Mouse (Mus musculus) gastrocnemius, adult 8-10 months (tissue): Measurements from ENCODE around the gene Ttll13. TPM values are rescaled to one million over a fixed set of nuclear protein-coding genes. Genes with fewer than 3 reads are reported as not detected.
A peak's percentile ranks its signal among the peaks of the same experiment; 100 is the strongest.

ENCODE experiments used
- DNase-seq, 2 experiments: peaks; one replicate each; pipeline ENCODE4 v3.0.0; 2022; ENCODE audit warnings: low spot score in 2 of 2
- total RNA-seq, 4 experiments: library from RNA; stranded (reverse); gene quantifications; 2 replicates each; pipeline ENCODE4 v1.2.4; 2022

Gene Ttll13
- total RNA-seq = under 1 TPM in 2 of 4 experiments, not detected in 2; 0.20 to 0.48 TPM

DNA sequence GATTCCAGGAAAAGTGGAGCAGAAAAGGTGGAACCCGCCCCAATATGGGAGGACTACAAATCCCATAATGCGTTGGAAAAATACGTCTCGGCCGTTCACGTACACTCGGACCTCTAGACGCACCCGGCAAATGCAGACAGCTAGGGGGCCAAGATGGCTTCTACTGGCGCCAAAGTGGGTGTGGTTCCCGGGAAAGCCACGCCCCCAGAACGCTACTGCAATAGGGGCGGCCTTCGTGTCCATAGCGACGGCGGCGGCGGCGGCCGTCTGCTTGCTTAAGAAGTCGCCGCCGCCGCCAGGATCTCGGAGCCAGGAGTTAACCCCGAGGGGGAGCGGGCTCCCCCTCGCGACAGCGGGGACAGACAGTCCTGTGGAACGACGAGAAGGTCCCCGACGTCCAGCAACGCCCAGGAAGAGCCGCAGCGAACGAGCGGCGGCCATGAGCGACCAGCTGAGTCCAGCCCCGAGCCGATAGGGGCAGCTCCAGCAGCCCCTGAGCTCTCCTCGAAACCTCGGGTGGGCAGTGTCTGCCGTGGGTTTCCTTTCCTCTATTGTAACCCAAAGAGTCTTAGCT lies at the start of gene Ttll13:
Gene Ttll13 (plus strand): TSS at position 229 of the 574 bp plus-strand sequence.
- DNase-seq = peak; percentile 93 to 94

DNA sequence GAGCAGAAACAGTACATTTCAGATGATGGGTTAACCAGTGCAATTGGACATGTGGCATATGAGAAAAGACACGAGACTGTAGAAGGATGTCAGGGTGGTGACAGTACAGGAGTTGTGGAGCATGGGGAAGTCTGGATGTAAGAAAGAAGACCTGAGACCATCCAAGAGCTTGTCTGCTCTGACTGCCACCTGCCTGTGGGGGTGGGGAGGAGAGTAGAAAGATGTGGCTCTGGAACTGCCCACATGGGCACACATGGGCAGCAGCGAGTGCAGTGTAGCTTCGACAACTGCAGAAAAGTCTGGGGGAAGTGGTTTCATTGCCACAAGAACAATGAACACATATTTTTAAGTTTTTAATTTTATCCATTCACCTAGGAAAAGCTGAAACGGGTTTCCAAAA lies 48.8 kb upstream of the Ttll13 start:
- no peak for DNase-seq

- DNase-seq = peak; percentile 56 to 69
Measured at GRCm38 (mm10) chr7:80197941-80198778, 48.0 kb upstream of the Ttll13 start.

GRCm38 (mm10) chr7:80198863-80199262 lies 47.3 kb upstream of the Ttll13 start:
- no peak for DNase-seq

- no peak for DNase-seq
Measured at GRCm38 (mm10) chr7:80199286-80199685, 46.9 kb upstream of the Ttll13 start.

DNA sequence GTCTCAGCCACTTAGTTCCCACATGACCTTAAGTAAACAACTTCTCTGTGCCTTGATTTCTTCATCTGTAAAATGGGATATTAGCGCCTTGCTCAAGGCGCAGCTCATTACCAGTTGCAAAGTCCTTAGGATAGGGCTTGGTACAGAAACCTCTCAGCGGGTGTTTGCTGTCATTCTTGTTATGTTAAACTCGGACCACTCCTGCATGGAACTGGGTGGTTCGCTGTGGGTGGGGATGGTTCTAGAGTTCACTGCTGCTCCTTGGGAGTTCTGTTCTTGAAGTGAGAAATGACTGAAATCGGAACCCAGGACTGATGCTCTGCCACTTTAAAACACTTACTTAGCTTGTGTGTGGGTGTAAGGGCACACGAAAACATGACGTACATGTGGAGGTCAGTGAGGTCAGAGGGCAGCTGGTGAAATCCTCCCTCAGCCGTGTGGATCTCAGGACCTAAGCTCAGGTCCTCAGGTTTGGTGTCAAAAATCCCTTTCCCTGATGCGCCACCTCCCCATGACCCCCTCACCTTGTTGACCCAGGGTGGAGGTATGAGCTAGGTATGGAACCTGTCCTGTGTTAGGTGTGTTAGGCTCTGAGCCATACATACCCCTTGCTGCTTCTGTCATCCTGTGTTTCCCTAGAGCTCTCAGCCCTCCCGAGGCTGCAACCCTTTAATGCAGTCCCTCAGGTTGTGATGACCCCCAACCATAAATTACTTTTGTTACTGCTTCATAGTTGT lies 46.2 kb upstream of the Ttll13 start:
- no peak for DNase-seq

- DNase-seq = no peak
Measured at GRCm38 (mm10) chr7:80200588-80200945, 45.6 kb upstream of the Ttll13 start.

- no peak for DNase-seq
Measured at GRCm38 (mm10) chr7:80200963-80201539, 45.1 kb upstream of the Ttll13 start.

- DNase-seq = no peak
Measured at GRCm38 (mm10) chr7:80201888-80202540, 44.2 kb upstream of the Ttll13 start.

- DNase-seq = no peak
Measured at GRCm38 (mm10) chr7:80202961-80203360, 43.2 kb upstream of the Ttll13 start.

DNA sequence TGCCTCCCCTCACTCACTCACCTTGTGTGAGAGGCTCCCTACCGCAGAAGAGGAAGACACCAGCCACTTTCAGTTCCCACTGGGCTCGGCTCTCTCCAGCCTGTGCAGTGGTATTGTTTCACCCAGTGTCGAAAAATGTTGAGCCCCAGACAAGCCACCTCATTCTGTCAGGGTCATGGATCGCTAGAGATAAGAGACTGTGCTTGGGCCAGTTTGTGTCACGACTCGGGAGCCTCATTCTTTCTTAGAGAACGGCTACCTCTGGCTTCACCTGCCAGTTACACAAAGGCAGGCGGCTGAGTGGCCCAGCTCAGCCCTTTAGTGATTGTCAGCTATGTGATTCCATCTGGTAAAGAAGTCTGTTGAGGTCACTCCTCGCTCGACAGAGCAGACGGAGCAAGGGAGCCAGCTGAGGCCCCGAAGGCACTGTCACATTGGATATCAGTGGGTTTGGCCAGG lies 42.5 kb upstream of the Ttll13 start:
- no peak for DNase-seq

GRCm38 (mm10) chr7:80204362-80204761 lies 41.8 kb upstream of the Ttll13 start:
- no peak for DNase-seq

DNA sequence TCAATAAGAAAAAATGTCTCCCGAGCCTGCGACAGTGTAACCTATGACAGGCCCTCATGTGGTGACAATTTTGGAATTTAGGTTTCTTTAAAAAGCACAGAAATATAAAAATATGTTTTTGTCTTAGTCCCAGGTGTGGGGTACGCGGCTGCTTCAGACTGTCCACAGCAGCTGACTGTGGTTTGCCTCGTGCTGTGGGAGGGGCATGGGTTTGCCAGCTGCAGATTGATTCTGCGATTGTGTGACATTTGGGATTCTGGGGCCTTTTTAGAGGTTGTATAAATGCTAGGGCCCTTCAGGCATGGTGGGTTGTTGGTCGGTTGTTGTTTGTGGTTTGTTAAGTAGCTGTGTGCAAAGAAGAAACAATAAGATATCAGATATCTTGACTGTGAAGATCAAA lies 41.2 kb upstream of the Ttll13 start:
- DNase-seq = no peak

DNA sequence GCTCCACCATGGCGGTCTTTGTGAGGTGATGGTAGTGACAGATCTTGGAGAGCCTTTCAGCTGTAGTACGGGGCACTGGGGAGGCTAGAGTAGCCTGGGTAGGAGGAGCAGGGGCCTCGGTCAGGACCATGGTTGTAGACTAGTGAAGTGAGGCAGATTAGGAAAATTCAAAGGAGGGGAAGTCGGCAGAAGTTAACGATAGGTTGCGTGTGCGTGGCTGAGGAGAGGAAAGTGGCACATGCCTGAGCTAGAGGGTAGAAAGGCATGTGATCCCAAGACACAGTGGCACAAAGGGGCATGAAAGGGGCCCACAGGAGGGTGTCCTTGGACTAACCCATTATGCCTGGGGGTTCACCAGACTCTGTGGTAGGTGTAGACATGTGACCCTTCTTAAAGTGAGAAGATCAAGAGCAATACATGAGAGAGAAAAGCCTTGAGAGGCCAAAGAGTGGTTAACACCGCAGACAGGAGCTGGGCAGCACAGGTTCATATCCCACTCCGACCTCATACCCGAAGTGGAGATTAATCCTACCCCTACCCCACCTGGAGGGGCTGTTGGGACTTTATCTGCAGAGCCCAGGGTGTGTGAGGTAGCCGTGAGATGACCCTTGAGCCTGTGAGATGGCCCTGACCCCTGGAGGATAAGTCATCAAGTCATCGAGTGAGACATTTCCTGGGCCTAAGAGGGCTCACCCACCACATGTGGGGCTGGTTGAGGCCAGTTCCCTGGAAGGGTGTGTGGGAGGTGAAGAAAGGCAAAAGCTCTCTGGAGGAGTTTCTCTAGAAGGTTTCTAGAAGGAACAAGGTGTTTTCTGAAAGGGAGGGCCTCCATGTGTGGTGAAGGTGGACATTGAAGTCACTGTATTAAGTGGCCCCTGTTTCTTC lies 40.2 kb upstream of the Ttll13 start:
- DNase-seq = no peak

DNA sequence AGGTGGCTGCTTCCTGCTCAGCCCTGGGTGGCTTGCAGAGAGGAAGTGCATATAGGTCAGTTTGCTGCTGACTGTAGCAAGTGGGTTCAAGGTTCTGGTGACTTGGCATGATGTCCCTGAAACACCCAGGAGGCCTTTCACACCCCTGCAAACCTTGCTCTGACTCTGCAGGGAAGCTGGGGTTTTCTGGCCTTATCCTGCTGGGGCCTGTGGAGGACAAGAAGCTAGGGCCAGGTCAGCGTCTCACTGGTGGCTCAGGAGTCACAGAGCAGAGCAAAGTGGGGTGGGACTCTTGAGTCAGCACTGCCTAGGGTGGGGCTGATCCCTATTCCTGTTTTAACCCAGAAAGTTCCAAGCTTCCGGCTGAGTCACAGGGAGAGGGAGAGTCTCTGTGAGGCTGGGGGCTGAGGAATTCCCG lies 38.9 kb upstream of the Ttll13 start:
- DNase-seq = no peak

DNA sequence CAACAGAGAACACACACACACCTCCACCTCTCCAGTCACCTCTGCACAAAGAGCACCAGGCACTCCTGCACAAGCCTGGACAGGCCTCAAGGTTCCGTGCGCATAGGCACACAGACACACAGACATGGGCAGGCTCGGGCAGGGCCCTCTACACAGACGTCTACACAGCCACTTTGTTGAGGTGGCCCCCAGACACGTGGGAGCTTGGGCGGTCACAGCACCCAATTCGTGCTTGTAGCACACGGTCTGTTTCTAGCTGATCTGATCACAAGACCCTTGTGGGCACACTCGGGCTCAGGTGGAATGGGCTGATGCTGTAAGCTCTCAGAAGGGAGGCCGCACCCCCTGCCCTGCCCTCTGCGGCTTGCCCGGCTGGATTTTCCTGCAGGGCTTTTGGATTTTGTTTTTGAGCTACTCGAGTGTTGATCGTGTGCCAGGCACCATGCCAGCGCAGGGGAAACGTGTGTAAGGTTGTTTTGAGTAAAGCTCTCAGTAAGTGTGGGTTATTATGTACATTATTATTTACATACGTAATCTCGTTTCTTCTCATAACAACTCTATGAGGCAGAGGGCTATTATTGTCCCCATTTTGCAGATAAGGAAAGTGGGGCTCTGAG lies 38.0 kb upstream of the Ttll13 start:
- DNase-seq = no peak

DNA sequence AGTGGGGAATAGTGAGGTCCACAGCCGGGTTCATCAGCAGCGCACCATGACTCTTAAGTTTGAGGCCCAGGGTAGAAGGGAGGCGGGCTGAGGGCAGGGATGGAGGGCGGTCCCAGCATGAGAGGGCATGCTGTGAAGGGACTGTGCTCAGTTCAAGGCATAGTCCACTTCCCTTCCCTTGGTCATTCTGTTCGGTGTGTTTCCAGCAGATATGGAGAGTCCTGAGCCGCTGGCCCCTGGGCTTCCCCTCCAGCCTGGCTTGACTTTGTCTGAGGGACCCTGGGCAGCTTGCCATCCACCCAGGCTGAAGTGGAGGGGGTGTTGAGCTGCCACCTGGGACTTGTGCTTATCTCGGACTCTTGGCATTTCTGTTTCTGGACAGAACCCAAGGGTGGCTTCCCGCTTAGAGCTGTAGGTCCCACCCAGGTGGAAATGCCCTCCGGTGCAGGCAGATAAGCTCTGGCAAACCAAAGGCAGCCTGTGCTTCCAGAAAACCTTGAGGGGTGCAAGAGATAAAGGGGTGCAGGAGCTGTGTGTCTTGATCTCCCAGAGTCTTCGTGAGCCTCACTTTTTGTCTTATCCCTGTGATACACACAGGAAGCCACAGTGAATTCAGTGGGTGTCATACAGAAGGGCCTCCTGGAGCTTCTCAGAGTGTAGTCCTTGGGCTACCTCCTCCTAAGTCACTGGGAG lies 37.3 kb upstream of the Ttll13 start:
- DNase-seq = no peak

GRCm38 (mm10) chr7:80209669-80210068 lies 36.5 kb upstream of the Ttll13 start:
- no peak for DNase-seq

DNA sequence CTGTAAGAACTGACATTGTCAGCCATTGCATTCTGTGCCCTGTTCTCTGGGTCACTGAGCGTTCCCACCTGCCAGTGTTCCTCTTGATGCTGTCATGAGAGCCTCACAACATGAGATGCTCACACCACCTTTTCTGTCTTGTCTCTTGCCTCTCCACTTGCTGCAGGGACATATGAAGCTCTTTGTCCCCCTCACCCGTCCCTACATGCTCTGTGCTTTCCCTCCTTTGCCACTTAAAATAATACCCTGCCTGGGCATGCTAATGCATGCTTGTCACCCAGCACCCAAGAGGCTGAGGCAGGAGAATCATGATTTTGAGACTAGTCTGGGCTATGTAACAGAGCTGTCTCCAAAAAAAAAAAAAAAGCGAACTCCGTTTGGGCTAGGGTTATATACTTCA lies 35.2 kb upstream of the Ttll13 start:
- no peak for DNase-seq
